8 mouse cellular contexts compared by ENCODE assay signal in genomic region chr2:128127691-128128292, GRCm38 (mm10). TPM values are rescaled to one million over a fixed set of nuclear protein-coding genes. Genes with fewer than 3 reads are reported as not detected.
DNase-seq lines count a peak whose midpoint lies in the region; ATAC-seq and TF ChIP-seq lines count a peak whose summit lies in the region.

No protein-coding gene starts in this region.

- DNase-seq in G1E (ENCODE audit: low spot score): peak; percentile 54
- peak; percentile 88 to 91 for DNase-seq in heart, postnatal 10 days
- peak; percentile 87 to 89 for DNase-seq in kidney, postnatal 36 days
- peak; percentile 82 for DNase-seq in lung, adult 2 months
- DNase-seq in urinary bladder, adult 2 months (ENCODE audit: low spot score): peak; percentile 68

- no peaks in the 10 kb centered on the region for H3K9me3 ChIP-seq in G1E (replicated peaks)
- no peaks in the 10 kb centered on the region for H3K9me3 ChIP-seq in forebrain, embryonic 12.5 days
- no peaks in the 10 kb centered on the region for H3K9me3 ChIP-seq in neural tube, embryonic 14.5 days (ENCODE audit: control insufficient read depth, low read length)

- TF ChIP-seq CTCF in G1E (IDR thresholded peaks at IDR 0.05; ENCODE audit: low read depth, low read length): no peak
- TF ChIP-seq CTCF in lung, adult 2 months (IDR thresholded peaks at IDR 0.05; ENCODE audit: insufficient read depth, low read length): no peak

- WGBS in forebrain, embryonic 12.5 days: under 1% methylated on average over 44 of the region's 48 CpGs
- under 1% methylated on average over 48 of the region's 48 CpGs for WGBS in lung, adult 2 months
- WGBS in neural tube, embryonic 14.5 days: under 1% methylated on average over 47 of the region's 48 CpGs

- peak overlapping the region; percentile 90 for H3K4me3 ChIP-seq in G1E (ENCODE audit: low read depth, low read length)
- peak overlapping the region; percentile 74 for H3K4me3 ChIP-seq in forebrain, embryonic 12.5 days (replicated peaks)
- peak overlapping the region; percentile 81 for H3K4me3 ChIP-seq in lung, adult 2 months (replicated peaks; ENCODE audit: extremely low read depth, low read depth, low read length)
- peak overlapping the region; percentile 60 for H3K4me3 ChIP-seq in neural tube, embryonic 14.5 days (ENCODE audit: low read depth, low read length)

- H3K27me3 ChIP-seq in G1E (ENCODE audit: insufficient read depth, low read length): peaks cover 22% of the 10 kb centered on the region
- peaks cover 29% of the 10 kb centered on the region for H3K27me3 ChIP-seq in forebrain, embryonic 12.5 days
- peaks cover 9% of the 10 kb centered on the region for H3K27me3 ChIP-seq in neural tube, embryonic 14.5 days (ENCODE audit: control insufficient read depth, insufficient read depth, low read length)

- H3K36me3 ChIP-seq in G1E (replicated peaks): peaks cover 35% of the 10 kb centered on the region
- peaks cover 16% of the 10 kb centered on the region for H3K36me3 ChIP-seq in forebrain, embryonic 12.5 days (replicated peaks)
- peaks cover 2% of the 10 kb centered on the region; the same call in 1 of the 2 replicates for H3K36me3 ChIP-seq in neural tube, embryonic 14.5 days (ENCODE audit: control insufficient read depth, insufficient read depth, low read length)

- 0 out of 2 replicates have a peak, but pooled peaks have one; percentile 16 for ATAC-seq in G1E (ENCODE audit: extremely low read depth, insufficient number of reproducible peaks, low FRiP score, poor library complexity, severe bottlenecking)
- ATAC-seq in cerebellum, adult (ENCODE audit: insufficient number of reproducible peaks, low FRiP score, low TSS enrichment): peak; percentile 1; the same call in 1 of the 2 replicates
- peak; percentile 13; the same call in 1 of the 2 replicates for ATAC-seq in forebrain, embryonic 12.5 days (ENCODE audit: low FRiP score)
- ATAC-seq in neural tube, embryonic 14.5 days (ENCODE audit: low read depth): peak; percentile 15

- H3K9ac ChIP-seq in forebrain, embryonic 12.5 days: peak overlapping the region; percentile 74
- peak overlapping the region; percentile 65 for H3K9ac ChIP-seq in neural tube, embryonic 14.5 days (replicated peaks; ENCODE audit: low read depth, low read length)

- intact Hi-C loops in heart, postnatal 10 days (cut with DNase I): loop anchor here (2.0 to 5.0 kb wide), 4 partner anchors 49 to 185 kb away; no protein-coding TSS in a partner anchor

- H3K27ac ChIP-seq in forebrain, embryonic 12.5 days: peak overlapping the region; percentile 86
- peak overlapping the region; percentile 83 for H3K27ac ChIP-seq in neural tube, embryonic 14.5 days (ENCODE audit: low read depth, low read length)

- H3K4me2 ChIP-seq in forebrain, embryonic 12.5 days: peak overlapping the region; percentile 98
- H3K4me2 ChIP-seq in neural tube, embryonic 14.5 days (ENCODE audit: low read depth, low read length): peak overlapping the region; percentile 99

- peaks cover 53% of the 10 kb centered on the region for H3K4me1 ChIP-seq in G1E (ENCODE audit: insufficient read depth, low read depth, low read length)
- H3K4me1 ChIP-seq in forebrain, embryonic 12.5 days: peaks cover 46% of the 10 kb centered on the region
- H3K4me1 ChIP-seq in lung, adult 2 months (ENCODE audit: control insufficient read depth, insufficient read depth, low read length): peaks cover 24% of the 10 kb centered on the region
- H3K4me1 ChIP-seq in neural tube, embryonic 14.5 days (ENCODE audit: control insufficient read depth, insufficient read depth, low read length): peaks cover 22% of the 10 kb centered on the region

- peak; percentile 52; the same call in 1 of the 2 replicates for TF ChIP-seq POLR2A in lung, adult 2 months (IDR thresholded peaks at IDR 0.05; ENCODE audit: borderline replicate concordance, extremely low read depth, low read depth, low read length)

RNA-seq across cellular contexts. Expression of gene Bcl2l11, which starts 2.0 kb away (rescaled TPM):
- total RNA-seq in G1E (2014; fragmentation: Nextera tagmentation) (36.3 and 39.7 TPM in 2 replicates), G1E (2017) (18.4 and 18.8 TPM in 2 replicates)
- 34.5 and 39.6 TPM in 2 replicates for polyA plus RNA-seq in G1E (2012)
- 18.8 and 19.6 TPM in 2 replicates for polyA plus RNA-seq in forebrain, embryonic 12.5 days (2016; fragmentation: Nextera tagmentation; extraction: Ambion mirVana)
- total RNA-seq in heart, postnatal 10 days (2021): 10 to 100 TPM; 26.0 to 38.4 TPM
- 22.3 and 24.5 TPM in 2 replicates for polyA plus RNA-seq in lung, adult 2 months (2012; rRNA removed)
- polyA plus RNA-seq in neural tube, embryonic 14.5 days (2014; fragmentation: Nextera tagmentation; extraction: Ambion mirVana): 11.5 and 14.0 TPM in 2 replicates
- 13.4 and 14.4 TPM in 2 replicates for polyA plus RNA-seq in urinary bladder, adult 2 months (2012; rRNA removed)

Comparison
In these comparisons a context has a peak if more than half of its experiments do, and no peak if none do; other contexts are left out.
1. Peak in every context shown above with its lines: DNase-seq, ATAC-seq, H3K4me3 ChIP-seq and H3K27ac ChIP-seq.